Mouse (Mus musculus) heart, postnatal 0 days (tissue): ENCODE results near the gene Acbd6. TPM values are rescaled to one million over a fixed set of nuclear protein-coding genes. Genes with fewer than 3 reads are reported as not detected.

ENCODE experiments used
- ATAC-seq: fragments of 200-750 bp; cut with Nextera tagmentation; 2 replicates; pipeline ENCODE4 v1.8.0; 2017; ENCODE audit warnings: low read depth, moderate number of reproducible peaks, moderate library complexity; ENCODE audit not compliant: insufficient read depth
- DNase-seq: peaks from one replicate; pipeline ENCODE4 v3.0.0-alpha.2; 2016; ENCODE audit warnings: low spot score
- H3K27ac ChIP-seq: fragments of 300-500 bp; sonication (generic); 2 replicates; pipeline ENCODE4 v1.5.1; 2014; ENCODE audit warnings: low read depth, mild to moderate bottlenecking
- H3K27me3 ChIP-seq: fragments of 300-500 bp; sonication (generic); 2 replicates; pipeline ENCODE4 v1.6.1; 2014; ENCODE audit warnings: low read length, mixed read lengths; ENCODE audit not compliant: control insufficient read depth, insufficient read depth
- H3K36me3 ChIP-seq: fragments of 300-500 bp; sonication (generic); replicated peaks from 2 replicates; pipeline ENCODE4 v1.6.1; 2014; ENCODE audit warnings: low read length, mixed read lengths; ENCODE audit not compliant: control insufficient read depth, insufficient read depth
- H3K4me1 ChIP-seq: fragments of 300-500 bp; sonication (generic); 2 replicates; pipeline ENCODE4 v1.6.1; 2014; ENCODE audit warnings: antibody characterized with exemption; ENCODE audit not compliant: control insufficient read depth, insufficient read depth
- H3K4me2 ChIP-seq: fragments of 300-500 bp; sonication (generic); 2 replicates; pipeline ENCODE4 v1.6.1; 2014; ENCODE audit warnings: low read depth, mild to moderate bottlenecking, low read length, moderate library complexity
- H3K4me3 ChIP-seq: fragments of 300-500 bp; sonication (generic); 2 replicates; pipeline ENCODE4 v1.5.1; 2014; ENCODE audit warnings: low read depth, low read length
- H3K9ac ChIP-seq: fragments of 300-500 bp; sonication (generic); replicated peaks from 2 replicates; pipeline ENCODE4 v1.6.1; 2014; ENCODE audit warnings: low read depth, low read length, mixed read lengths
- H3K9me3 ChIP-seq: fragments of 300-500 bp; sonication (generic); replicated peaks from 2 replicates; pipeline ENCODE4 v1.6.1; 2016; ENCODE audit warnings: low read length; ENCODE audit not compliant: control insufficient read depth
- CTCF ChIP-seq: IDR thresholded peaks from 2 replicates; pipeline ENCODE4 v1.5.1; 2016; ENCODE audit warnings: antibody characterized with exemption, control low read depth, low read depth
- EP300 ChIP-seq: IDR thresholded peaks from 2 replicates; pipeline ENCODE4 v1.6.1; 2016; ENCODE audit warnings: antibody characterized with exemption, low read depth
- WGBS: fragments of 180-500 bp; shearing (Covaris S2); extraction: QIAGEN DNeasy Blood & Tissue Kit; methylation state at CpG from one replicate; pipeline ENCODE4 v1.1.7; 2014; 5-methylcytosine and 5-hydroxymethylcytosine counted together
- polyA plus RNA-seq: library from polyadenylated mRNA; unstranded; fragments of >200 nt; fragmentation: Nextera tagmentation; extraction: Ambion mirVana; gene quantifications from 2 replicates; pipeline ENCODE4 v1.2.1, GENCODE M21; 2015
- total RNA-seq: library from RNA; depleted of rRNA; stranded (reverse); fragments of >200 nt; gene quantifications from 2 replicates; pipeline ENCODE4 v1.2.3, GENCODE M21; 2014; ENCODE audit warnings: low replicate concordance

Gene Acbd6
- total and polyA plus RNA-seq, 2 experiments from 2014 or later, result 55.0 to 63.6 TPM

DNA sequence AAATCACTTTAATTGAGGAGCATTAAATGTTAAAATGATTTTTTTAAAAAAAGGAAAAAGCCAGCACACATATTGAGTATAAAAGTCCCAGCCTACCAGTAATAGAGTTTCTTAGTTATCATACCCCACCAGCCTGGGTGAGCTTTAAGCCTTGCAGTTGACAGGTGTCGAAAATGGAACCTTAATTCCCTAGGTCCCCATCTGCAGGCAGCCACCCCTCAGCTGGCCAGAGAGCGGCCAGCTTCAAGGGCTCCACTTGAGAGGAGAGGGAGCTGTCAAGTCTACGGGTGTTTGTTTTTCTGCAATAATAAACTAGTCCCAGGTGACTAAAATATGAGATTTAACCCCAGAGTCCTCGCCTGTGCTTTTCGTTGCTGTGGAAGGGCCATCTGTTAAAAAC is 135.5 kb downstream of the Acbd6 start:
- WGBS, result 60% methylated on average over 5 of the region's 5 CpGs
- Histone ChIP-seq H3K4me1 (0 out of 2 replicates have a peak, but pooled peaks cover 5% of the 10 kb centered on the region), H3K9me3 (no peaks in the 10 kb centered on the region), H3K9ac (no peak overlapping the region), H3K27me3 (no peaks in the 10 kb centered on the region), H3K27ac (no peak overlapping the region), H3K4me2 (no peak overlapping the region), H3K4me3 (no peak overlapping the region), H3K36me3 (no peaks in the 10 kb centered on the region)
- no peak for ATAC-seq
- TF ChIP-seq CTCF (no peak), EP300 (no peak)
- no peak for DNase-seq

DNA sequence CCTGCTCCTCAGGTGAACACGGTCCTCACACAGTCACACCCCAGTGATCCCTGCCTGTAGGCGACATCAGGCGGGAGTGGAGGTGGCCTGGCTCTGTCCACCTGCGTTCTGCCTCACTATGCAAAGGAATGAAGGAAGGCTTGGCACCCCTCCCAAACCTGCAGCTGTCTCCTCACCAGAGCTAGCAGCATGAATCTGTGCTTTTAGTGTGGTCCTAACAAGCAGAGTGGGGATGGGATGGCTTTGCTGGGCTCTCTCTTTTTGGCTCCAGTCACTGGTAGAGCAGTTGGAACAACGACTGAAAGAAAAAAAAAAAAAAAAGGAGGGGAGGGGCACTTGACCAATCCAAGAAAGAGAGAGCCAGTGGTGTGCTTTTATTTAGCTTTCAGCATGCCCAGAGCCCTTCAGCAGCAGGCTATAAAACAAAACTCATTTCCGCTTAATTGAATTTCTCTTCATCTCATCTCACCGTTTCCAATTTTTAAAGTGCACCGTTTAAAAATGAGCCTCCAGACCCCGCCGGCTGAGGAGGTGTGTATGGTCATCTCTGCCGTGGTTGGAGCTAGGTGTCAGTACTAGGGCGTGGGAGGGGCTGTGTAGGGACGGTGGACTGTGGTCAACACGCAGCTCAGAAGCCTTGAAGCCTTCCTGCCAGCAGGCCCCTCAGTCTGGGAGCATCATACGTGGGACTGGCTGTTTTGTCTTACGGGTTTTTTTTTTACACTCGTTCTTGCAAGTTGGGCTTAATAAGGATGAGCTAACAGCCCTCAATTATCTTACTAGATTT is 140.6 kb downstream of the Acbd6 start:
- no peak overlapping the region for H3K4me2 ChIP-seq
- no peak overlapping the region for H3K4me3 ChIP-seq
- no peaks in the 10 kb centered on the region for H3K9me3 ChIP-seq
- H3K27ac ChIP-seq, result no peak overlapping the region
- no peak overlapping the region for H3K9ac ChIP-seq
- TF ChIP-seq EP300 (no peak), CTCF (no peak)
- no peaks in the 10 kb centered on the region for H3K36me3 ChIP-seq
- no peak for ATAC-seq
- 68% methylated on average over 17 of the region's 17 CpGs for WGBS
- 0 out of 2 replicates have a peak, but pooled peaks cover 5% of the 10 kb centered on the region for H3K4me1 ChIP-seq
- DNase-seq, result no peak
- no peaks in the 10 kb centered on the region for H3K27me3 ChIP-seq

DNA sequence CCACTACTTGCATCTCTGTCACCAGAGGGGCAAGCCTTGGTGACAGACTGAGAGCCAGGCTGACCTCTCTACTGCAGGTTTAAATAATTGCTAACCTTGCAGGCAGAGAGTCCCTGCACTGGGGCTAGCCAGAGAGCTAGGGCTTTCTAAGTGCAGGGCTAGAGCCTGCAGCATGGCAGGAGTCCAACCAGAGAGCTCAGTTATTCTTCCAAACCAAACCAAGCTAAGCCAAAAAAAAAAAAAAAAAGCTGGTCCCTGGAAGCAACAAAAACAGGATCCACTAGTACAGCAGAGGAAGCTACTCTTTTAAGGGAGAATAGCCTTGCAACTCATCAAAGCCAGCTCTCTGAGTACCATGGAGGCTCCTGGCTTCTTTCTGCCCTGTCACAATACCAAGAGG is 143.0 kb downstream of the Acbd6 start:
- no peak overlapping the region for H3K4me3 ChIP-seq
- H3K4me2 ChIP-seq, result no peak overlapping the region
- H3K27me3 ChIP-seq, result no peaks in the 10 kb centered on the region
- no peak overlapping the region for H3K27ac ChIP-seq
- TF ChIP-seq CTCF, result no peak
- no peak for TF ChIP-seq EP300
- DNase-seq (no peak), ATAC-seq (no peak)
- H3K4me1 ChIP-seq, result 0 out of 2 replicates have a peak, but pooled peaks cover 2% of the 10 kb centered on the region
- no peaks in the 10 kb centered on the region for H3K36me3 ChIP-seq
- no peaks in the 10 kb centered on the region for H3K9me3 ChIP-seq
- no peak overlapping the region for H3K9ac ChIP-seq

DNA sequence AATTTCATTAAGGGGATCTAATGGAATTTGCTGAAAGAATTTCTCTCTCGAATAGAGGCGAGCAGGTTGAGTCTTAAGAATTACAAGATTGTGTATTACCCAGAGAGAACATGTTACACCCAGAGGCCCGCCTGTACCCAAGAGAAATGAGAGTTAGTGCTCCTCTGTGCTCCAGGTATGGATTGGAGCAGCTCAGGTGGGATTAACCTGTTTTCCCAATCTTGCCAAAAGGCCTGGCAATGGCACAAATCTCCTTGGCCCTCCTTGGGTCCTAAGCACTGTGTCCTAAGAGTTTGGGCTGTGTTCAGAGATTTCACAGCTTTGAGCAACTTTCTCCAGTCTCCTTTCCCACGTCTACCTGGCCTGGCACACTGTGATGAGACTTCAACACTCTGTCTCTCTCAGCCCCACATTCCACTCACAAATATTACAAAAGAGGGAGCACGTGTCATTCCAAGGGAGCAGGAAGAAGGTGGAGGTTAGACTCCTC is 145.3 kb downstream of the Acbd6 start:
- Histone ChIP-seq H3K36me3 (no peaks in the 10 kb centered on the region), H3K4me1 (no peaks in the 10 kb centered on the region), H3K27ac (no peak overlapping the region), H3K4me3 (no peak overlapping the region), H3K9me3 (no peaks in the 10 kb centered on the region), H3K27me3 (no peaks in the 10 kb centered on the region), H3K9ac (no peak overlapping the region), H3K4me2 (no peak overlapping the region)
- WGBS, result 76% methylated on average over 5 of the region's 5 CpGs
- ATAC-seq (no peak), DNase-seq (no peak)
- no peak for TF ChIP-seq EP300

DNA sequence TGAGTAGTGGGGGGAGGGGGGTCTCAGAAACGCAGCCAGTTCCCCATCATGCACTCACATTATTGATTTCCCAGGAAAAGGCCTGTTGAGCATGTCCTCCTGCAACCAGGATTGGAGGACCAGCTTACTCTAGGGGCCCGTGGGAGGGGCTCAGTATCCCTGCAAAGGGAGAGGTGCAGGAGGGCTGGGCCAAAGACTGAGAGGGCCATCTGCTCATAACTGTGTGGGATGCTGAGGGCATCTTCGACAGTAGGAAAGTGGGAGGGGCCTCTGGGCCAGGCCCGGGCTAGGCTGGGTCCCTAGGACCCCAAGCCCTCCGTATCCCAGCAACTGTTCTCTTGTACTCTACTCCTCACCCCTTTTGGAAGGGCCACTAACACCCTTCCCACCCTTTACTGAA is 146.3 kb downstream of the Acbd6 start:
- Histone ChIP-seq H3K4me3 (no peak overlapping the region), H3K4me2 (no peak overlapping the region), H3K4me1 (no peaks in the 10 kb centered on the region), H3K27ac (no peak overlapping the region), H3K27me3 (no peaks in the 10 kb centered on the region), H3K9me3 (no peaks in the 10 kb centered on the region), H3K9ac (no peak overlapping the region), H3K36me3 (no peaks in the 10 kb centered on the region)
- DNase-seq (no peak), ATAC-seq (no peak)
- no peak for TF ChIP-seq EP300
- WGBS, result 58% methylated on average over 5 of the region's 5 CpGs

DNA sequence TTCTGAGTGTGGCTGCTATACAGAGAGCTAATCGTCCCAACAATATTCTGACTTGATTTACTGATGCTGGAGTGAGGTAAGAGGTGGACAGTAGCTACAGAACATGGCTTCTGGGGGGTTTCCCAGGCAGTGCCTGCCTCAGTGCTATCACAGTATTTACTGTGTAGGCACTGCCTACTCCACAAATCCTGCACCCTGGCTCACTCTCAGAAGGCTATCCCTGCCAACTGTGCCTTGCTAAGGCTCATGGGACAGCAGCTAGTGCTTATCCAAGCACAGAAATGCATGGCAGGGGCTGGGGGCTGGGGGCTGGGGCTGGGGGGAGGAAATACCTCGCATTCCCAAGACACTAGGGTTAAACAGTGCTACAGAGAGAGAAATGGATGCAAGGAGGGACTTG is 155.4 kb downstream of the Acbd6 start:
- H3K4me2 ChIP-seq, result no peak overlapping the region
- TF ChIP-seq EP300, result no peak
- TF ChIP-seq CTCF, result no peak

More for the DNA sequence above, 155.4 kb downstream of the Acbd6 start:
- no peaks in the 10 kb centered on the region for H3K4me1 ChIP-seq
- H3K36me3 ChIP-seq, result no peaks in the 10 kb centered on the region
- 39% methylated on average over 2 of the region's 2 CpGs for WGBS
- ATAC-seq (no peak), DNase-seq (no peak)
- no peak overlapping the region for H3K4me3 ChIP-seq
- no peak overlapping the region for H3K9ac ChIP-seq
- no peaks in the 10 kb centered on the region for H3K27me3 ChIP-seq
- no peaks in the 10 kb centered on the region for H3K9me3 ChIP-seq
- no peak overlapping the region for H3K27ac ChIP-seq
